Mouse (Mus musculus): ENCODE results near the gene H2-Oa.
"Not testable (repeated sequence)": the region's sequence is repeated elsewhere in the genome, so short reads cannot be mapped to it uniquely, and the experiment has no call there.

H2-Oa gene

DNA sequence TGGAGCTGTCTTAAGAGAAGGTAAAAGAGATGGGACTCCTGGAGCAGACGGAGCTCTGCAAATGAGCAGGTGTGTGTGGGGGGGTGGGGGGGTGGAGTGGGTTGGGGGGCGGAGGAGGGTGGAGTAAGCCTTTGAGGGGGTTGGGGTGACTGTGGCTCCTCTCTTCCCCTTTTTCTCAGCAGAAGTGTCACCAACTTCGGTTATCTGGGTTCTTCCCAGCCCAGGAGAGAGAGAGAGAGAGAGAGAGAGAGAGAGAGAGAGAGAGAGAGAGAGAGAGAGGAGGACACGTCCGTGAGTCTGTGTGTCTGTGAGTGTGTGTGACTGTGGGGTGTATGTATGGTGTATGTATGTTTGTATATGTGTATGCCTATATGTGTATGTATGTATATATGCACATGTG lies 51.3 kb downstream of the H2-Oa start:
- DNase-seq (ENCODE audit: low read depth, low spot score): no peak

DNA sequence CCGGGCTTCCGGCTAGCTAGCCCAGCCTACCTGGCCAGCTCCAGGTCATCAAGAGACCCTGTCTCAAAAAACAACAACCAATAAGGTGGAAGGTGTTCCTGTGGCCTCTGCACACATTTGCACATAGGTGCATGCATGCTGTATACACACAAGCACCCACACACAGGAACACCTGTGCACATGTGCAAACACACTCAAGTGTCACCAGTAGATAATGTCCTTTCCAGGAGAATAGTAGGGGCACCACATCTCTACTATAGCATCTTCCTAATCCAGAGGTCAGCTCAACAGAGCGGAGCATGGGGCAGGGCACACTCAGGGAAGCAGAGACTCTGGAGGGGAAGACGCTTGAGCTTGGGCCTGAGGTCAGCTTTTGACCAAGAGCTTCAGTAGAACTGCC lies 52.1 kb downstream of the H2-Oa start:
- DNase-seq (ENCODE audit: low read depth, low spot score): not testable (repeated sequence)

Measured in R1 (cell line).